In genomic region chr7:123110135-123110534, GRCm38 (mm10) we compare ENCODE assay signal across 11 mouse cellular contexts. TPM values are rescaled to one million over a fixed set of nuclear protein-coding genes. Genes with fewer than 3 reads are reported as not detected.
DNase-seq lines count a peak whose midpoint lies in the region; ATAC-seq and TF ChIP-seq lines count a peak whose summit lies in the region.
"Had no signal": no experiment of that assay in that cellular context is flagged by ENCODE, and none has a peak within 500 bp of the region (broad histone marks: within the 10 kb centered on the region; RNA-seq: fewer than 3 reads in every experiment).

No protein-coding gene starts in this region.

- intact Hi-C loops in left cerebral cortex, postnatal 14 days (cut with DNase I): no loop called here

- 0 out of 2 replicates have a peak overlapping the region, but pooled peaks have one; percentile 13 for H3K9ac ChIP-seq in limb, embryonic 13.5 days
- H3K9ac ChIP-seq: midbrain, embryonic 12.5 days had no signal

- no peaks in the 10 kb centered on the region for H3K36me3 ChIP-seq in testis, adult 2 months (ENCODE audit: control insufficient read depth, insufficient read depth, low read length)
- H3K36me3 ChIP-seq in limb, embryonic 13.5 days: no peaks in the 10 kb centered on the region
- H3K36me3 ChIP-seq: midbrain, embryonic 12.5 days had no signal

- no peak for TF ChIP-seq CTCF in testis, adult 2 months (IDR thresholded peaks at IDR 0.05; ENCODE audit: control insufficient read depth, insufficient read depth, insufficient replicate concordance, low read depth, low read length)

- no peak overlapping the region for H3K4me3 ChIP-seq in testis, adult 2 months (ENCODE audit: control insufficient read depth, low read depth, low read length)
- no peak overlapping the region for H3K4me3 ChIP-seq in limb, embryonic 13.5 days
- H3K4me3 ChIP-seq: midbrain, embryonic 12.5 days had no signal

- H3K27me3 ChIP-seq in testis, adult 2 months (ENCODE audit: control insufficient read depth, insufficient read depth, low read length): no peaks in the 10 kb centered on the region
- no peaks in the 10 kb centered on the region for H3K27me3 ChIP-seq in limb, embryonic 13.5 days
- H3K27me3 ChIP-seq: midbrain, embryonic 12.5 days had no signal

- ATAC-seq in limb, embryonic 13.5 days (ENCODE audit: low FRiP score, low read depth): no peak
- ATAC-seq: inflammation-experienced regulatory T-cells, adult 6 months had no signal

- H3K4me1 ChIP-seq in testis, adult 2 months (ENCODE audit: control insufficient read depth, insufficient read depth, low read length): no peaks in the 10 kb centered on the region
- peaks cover 23% of the 10 kb centered on the region for H3K4me1 ChIP-seq in limb, embryonic 13.5 days

- no peaks in the 10 kb centered on the region for H3K9me3 ChIP-seq in limb, embryonic 13.5 days
- H3K9me3 ChIP-seq: midbrain, embryonic 12.5 days had no signal

- H3K4me2 ChIP-seq in limb, embryonic 13.5 days (replicated peaks): no peak overlapping the region
- H3K4me2 ChIP-seq: midbrain, embryonic 12.5 days had no signal

- no peak for DNase-seq in testis, postnatal 10 days (ENCODE audit: low spot score)
- DNase-seq in heart, adult 18-20 months: peak; percentile 73 to 87
- DNase-seq in yolk sac, embryonic 10.5 days (ENCODE audit: low spot score): peak; percentile 52
- DNase-seq in c-Kit-positive CD71-positive TER-119-positive erythroid progenitor cells, embryonic 14.5 days (ENCODE audit: low spot score): no peak
- no peak for DNase-seq in left cerebral cortex, postnatal 14 days (ENCODE audit: low spot score in 2 of 2)
- no peak for DNase-seq in right cerebral cortex, postnatal 4 days
- DNase-seq: thymus, adult 2 months had no signal

- 0 out of 2 replicates have a peak overlapping the region, but pooled peaks have one; percentile 11 for H3K27ac ChIP-seq in testis, adult 2 months (ENCODE audit: control insufficient read depth, insufficient read depth, low read depth, low read length)
- no peak overlapping the region for H3K27ac ChIP-seq in limb, embryonic 13.5 days
- H3K27ac ChIP-seq: midbrain, embryonic 12.5 days had no signal

- no peak for TF ChIP-seq POLR2A in testis, adult 2 months (IDR thresholded peaks at IDR 0.05; ENCODE audit: control insufficient read depth, low read depth, low read length)

- 57% methylated on average over 3 of the region's 3 CpGs for WGBS in limb, embryonic 13.5 days

RNA-seq across cellular contexts. Expression of gene Tnrc6a, which starts 13.6 kb away (rescaled TPM):
- polyA plus RNA-seq in testis, adult 2 months (2012; rRNA removed): 11.1 and 12.9 TPM in 2 replicates
- total RNA-seq in heart, adult 18-20 months (2021): 10 to 100 TPM; 25.0 to 32.3 TPM
- 60.9 and 63.3 TPM in 2 replicates for polyA plus RNA-seq in limb, embryonic 13.5 days (2015; fragmentation: Nextera tagmentation; extraction: Ambion mirVana)
- 10 to 100 TPM; 44.5 to 52.2 TPM for total RNA-seq in left cerebral cortex, postnatal 14 days (2021)

Comparison
In these comparisons a context has a peak if more than half of its experiments do, and no peak if none do; other contexts are left out.
1. DNase-seq: peak in heart, adult 18-20 months (2 of 2) and yolk sac, embryonic 10.5 days (single experiment); none in testis, postnatal 10 days (single experiment), c-Kit-positive CD71-positive TER-119-positive erythroid progenitor cells, embryonic 14.5 days (single experiment), left cerebral cortex, postnatal 14 days (0 of 2) and right cerebral cortex, postnatal 4 days (single experiment).